Mouse (Mus musculus) neural tube, embryonic 11.5 days (tissue): Measurements from ENCODE around the gene Syt5. TPM values are rescaled to one million over a fixed set of nuclear protein-coding genes. Genes with fewer than 3 reads are reported as not detected.
A peak's percentile ranks its signal among the peaks of the same experiment; 100 is the strongest.

Source experiments
- ATAC-seq: fragments of 200-750 bp; cut with Nextera tagmentation; 2 replicates; pipeline ENCODE4 v1.8.0; 2017; ENCODE audit warnings: moderate number of reproducible peaks, mild to moderate bottlenecking, moderate TSS enrichment, moderate library complexity; ENCODE audit not compliant: insufficient read depth, low FRiP score, low TSS enrichment
- DNase-seq: peaks from one replicate; pipeline ENCODE4 v3.0.0-alpha.2; 2015; ENCODE audit warnings: low spot score
- H3K27ac ChIP-seq: fragments of 300-500 bp; sonication (generic); 2 replicates; pipeline ENCODE4 v1.5.1; 2014; ENCODE audit warnings: low read depth, mild to moderate bottlenecking, low read length
- H3K27me3 ChIP-seq: fragments of 300-500 bp; sonication (generic); 2 replicates; pipeline ENCODE4 v1.6.1; 2014; ENCODE audit warnings: mild to moderate bottlenecking, low read length, mixed read lengths; ENCODE audit not compliant: control insufficient read depth, insufficient read depth
- H3K36me3 ChIP-seq: fragments of 300-500 bp; sonication (generic); 2 replicates; pipeline ENCODE4 v1.6.1; 2014; ENCODE audit warnings: mild to moderate bottlenecking, low read length, moderate library complexity, mixed read lengths; ENCODE audit not compliant: control insufficient read depth, insufficient read depth
- H3K4me1 ChIP-seq: fragments of 300-500 bp; sonication (generic); 2 replicates; pipeline ENCODE4 v1.6.1; 2014; ENCODE audit warnings: low read length, mixed read lengths; ENCODE audit not compliant: control insufficient read depth, insufficient read depth
- H3K4me2 ChIP-seq: fragments of 300-500 bp; sonication (generic); 2 replicates; pipeline ENCODE4 v1.6.1; 2014; ENCODE audit warnings: low read depth, mild to moderate bottlenecking, moderate library complexity
- H3K4me3 ChIP-seq: fragments of 300-500 bp; sonication (generic); 2 replicates; pipeline ENCODE4 v1.5.1; 2014; ENCODE audit warnings: low read depth, low read length
- H3K9ac ChIP-seq: fragments of 300-500 bp; sonication (generic); 2 replicates; pipeline ENCODE4 v1.6.1; 2014; ENCODE audit warnings: mild to moderate bottlenecking, low read length
- H3K9me3 ChIP-seq: fragments of 300-500 bp; sonication (generic); 2 replicates; pipeline ENCODE4 v1.6.1; 2016; ENCODE audit warnings: low read length; ENCODE audit not compliant: control insufficient read depth
- WGBS: fragments of 180-500 bp; shearing (Covaris S2); extraction: QIAGEN DNeasy Blood & Tissue Kit; methylation state at CpG from one replicate; pipeline ENCODE4 v1.1.7; 2014; 5-methylcytosine and 5-hydroxymethylcytosine counted together
- polyA plus RNA-seq: library from polyadenylated mRNA; unstranded; fragments of >200 nt; fragmentation: Nextera tagmentation; extraction: Ambion mirVana; gene quantifications from 2 replicates; pipeline ENCODE4 v1.2.1, GENCODE M21; 2014

Gene Syt5
- polyA plus RNA-seq, 1 experiment from 2014 or later = 9.0 TPM

DNA sequence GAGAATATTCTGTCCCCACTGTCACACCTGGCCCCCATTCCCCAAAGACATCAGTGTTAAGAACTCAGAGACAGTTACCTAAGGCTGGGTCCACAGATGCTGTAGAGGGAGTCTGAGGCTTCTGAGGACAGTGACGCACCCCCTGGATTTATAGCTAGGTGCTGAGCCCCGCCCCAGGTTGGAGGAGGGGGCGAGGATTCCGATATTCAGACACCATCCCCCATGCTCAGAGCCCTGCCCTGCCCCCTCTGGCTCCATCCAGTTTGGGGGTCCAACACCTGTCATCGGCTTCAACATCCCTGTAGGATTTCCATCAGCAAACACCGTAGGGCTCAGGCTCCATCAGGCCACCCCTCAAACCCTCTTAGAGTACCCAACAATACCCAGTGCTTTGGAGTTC is 31.5 kb downstream of the Syt5 start:
- Histone ChIP-seq H3K4me2 (no peak overlapping the region), H3K27ac (no peak overlapping the region), H3K4me1 (no peaks in the 10 kb centered on the region), H3K36me3 (no peaks in the 10 kb centered on the region), H3K4me3 (no peak overlapping the region), H3K27me3 (no peaks in the 10 kb centered on the region), H3K9me3 (no peaks in the 10 kb centered on the region), H3K9ac (no peak overlapping the region)
- WGBS = 52% methylated on average over 6 of the region's 6 CpGs
- DNase-seq (no peak), ATAC-seq (peak; percentile 25; the same call in 1 of the 2 replicates)

DNA sequence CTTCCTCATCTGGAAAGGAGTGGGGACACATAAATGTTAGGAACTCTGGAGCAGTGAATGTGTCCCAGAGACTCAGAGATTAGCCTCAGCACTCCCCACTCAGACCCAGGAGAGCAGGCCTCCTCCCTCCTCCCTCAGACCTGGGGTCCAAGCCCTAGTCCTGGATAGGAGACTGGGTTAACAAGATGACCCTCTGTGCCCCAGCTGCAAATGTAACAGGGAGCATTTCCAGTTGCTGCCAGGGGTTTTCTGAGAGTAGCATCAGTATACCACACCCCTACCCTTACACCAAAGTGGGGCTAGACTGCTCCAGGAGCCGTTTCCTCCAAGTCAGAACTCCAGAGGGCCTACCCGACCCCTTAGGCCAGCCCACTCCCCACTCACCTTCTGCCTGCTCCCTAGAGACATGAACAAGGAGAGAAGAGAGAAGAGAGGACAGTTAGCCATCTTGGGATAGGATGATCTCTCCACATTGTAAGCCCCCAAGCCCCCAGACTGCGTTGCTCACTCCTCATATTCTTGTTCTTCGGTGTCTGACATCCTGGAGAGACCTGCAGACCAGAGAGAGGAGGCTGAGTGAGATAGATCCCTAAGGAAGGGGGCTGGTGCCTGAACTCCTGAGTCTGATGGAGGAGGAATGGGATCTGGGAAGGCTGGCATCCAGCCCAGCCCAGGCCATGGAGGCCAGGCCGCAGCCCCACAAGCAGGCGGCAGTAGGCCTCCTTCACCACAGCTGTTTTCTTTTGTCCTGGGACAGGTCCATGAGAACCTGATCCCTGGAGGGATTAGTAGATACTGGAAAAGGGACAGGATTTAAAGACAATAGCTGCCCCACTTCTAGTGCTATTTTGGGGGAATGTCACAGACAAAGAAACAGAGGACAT is 33.3 kb downstream of the Syt5 start:
- Histone ChIP-seq H3K27ac (no peak overlapping the region), H3K9me3 (no peaks in the 10 kb centered on the region), H3K4me2 (no peak overlapping the region), H3K36me3 (no peaks in the 10 kb centered on the region), H3K9ac (no peak overlapping the region), H3K27me3 (no peaks in the 10 kb centered on the region), H3K4me3 (no peak overlapping the region), H3K4me1 (no peaks in the 10 kb centered on the region)
- WGBS = 67% methylated on average over 6 of the region's 6 CpGs
- DNase-seq = peak; percentile 2
- ATAC-seq = no peak

DNA sequence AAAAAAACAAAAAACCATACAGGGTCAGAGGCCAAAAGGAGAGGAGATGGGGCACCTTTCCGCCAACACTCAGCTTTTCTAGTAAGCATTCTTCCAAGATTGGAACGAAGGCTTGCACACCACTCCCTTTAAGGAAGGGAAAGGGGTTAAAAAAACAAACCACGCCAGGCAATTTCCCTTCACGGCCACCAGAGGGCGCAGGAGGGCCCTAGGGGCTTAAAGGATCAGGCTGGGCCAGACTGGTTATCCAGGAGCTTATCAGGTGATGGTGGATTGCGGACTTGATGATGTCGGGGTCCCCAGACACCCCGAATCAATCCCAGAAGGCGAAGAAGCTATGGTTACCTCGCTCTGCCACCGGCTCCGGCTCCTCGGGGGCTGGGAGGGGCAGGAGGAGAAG is 34.1 kb downstream of the Syt5 start:
- WGBS = 31% methylated on average over 13 of the region's 13 CpGs

DNA sequence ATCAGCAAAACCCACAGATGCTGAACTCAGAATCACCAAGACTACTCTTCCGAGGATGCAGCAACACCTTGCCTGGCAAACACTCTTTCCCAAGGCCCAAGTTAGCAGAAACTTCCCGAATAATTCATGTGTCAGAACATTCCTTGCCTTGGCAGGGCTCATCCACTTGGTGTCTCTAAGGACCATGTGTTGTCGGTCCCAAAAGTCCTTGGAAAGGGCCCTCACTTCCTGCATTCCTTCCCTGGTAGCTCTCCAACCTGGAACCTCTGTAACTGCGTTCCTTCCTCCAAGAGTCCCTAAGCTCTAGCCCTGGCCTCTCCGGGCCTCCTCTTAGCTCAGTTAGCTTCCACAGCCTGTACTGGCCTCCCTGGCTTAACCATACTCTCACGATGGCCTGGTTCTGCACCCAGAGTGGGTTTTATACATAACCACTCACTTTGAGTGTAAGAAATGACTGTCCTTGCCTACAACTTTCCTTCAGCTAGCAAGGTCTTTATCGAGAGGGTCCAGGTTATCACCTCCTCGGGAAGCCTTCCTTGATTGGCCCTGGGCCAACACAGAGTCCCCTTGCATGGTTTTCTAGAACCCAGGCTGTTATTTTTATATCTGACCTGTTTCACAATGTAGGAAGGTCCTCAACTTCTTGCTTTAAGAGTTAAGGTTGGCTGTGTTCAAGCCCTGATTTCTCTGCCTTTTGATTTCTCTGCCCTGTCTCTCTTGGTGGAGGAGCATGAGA is 35.7 kb downstream of the Syt5 start:
- Histone ChIP-seq H3K9me3 (no peaks in the 10 kb centered on the region), H3K36me3 (no peaks in the 10 kb centered on the region)
- no peak for ATAC-seq

More for the DNA sequence above, 34.1 kb downstream of the Syt5 start:
- no peak overlapping the region for H3K27ac ChIP-seq
- H3K27me3 ChIP-seq = no peaks in the 10 kb centered on the region
- H3K9ac ChIP-seq = no peak overlapping the region
- H3K4me1 ChIP-seq = no peaks in the 10 kb centered on the region
- 0 out of 2 replicates have a peak overlapping the region, but pooled peaks have one; percentile 6 for H3K4me3 ChIP-seq
- H3K4me2 ChIP-seq = no peak overlapping the region
- no peaks in the 10 kb centered on the region for H3K9me3 ChIP-seq
- H3K36me3 ChIP-seq = no peaks in the 10 kb centered on the region
- ATAC-seq (no peak), DNase-seq (peak; percentile 61)

DNA sequence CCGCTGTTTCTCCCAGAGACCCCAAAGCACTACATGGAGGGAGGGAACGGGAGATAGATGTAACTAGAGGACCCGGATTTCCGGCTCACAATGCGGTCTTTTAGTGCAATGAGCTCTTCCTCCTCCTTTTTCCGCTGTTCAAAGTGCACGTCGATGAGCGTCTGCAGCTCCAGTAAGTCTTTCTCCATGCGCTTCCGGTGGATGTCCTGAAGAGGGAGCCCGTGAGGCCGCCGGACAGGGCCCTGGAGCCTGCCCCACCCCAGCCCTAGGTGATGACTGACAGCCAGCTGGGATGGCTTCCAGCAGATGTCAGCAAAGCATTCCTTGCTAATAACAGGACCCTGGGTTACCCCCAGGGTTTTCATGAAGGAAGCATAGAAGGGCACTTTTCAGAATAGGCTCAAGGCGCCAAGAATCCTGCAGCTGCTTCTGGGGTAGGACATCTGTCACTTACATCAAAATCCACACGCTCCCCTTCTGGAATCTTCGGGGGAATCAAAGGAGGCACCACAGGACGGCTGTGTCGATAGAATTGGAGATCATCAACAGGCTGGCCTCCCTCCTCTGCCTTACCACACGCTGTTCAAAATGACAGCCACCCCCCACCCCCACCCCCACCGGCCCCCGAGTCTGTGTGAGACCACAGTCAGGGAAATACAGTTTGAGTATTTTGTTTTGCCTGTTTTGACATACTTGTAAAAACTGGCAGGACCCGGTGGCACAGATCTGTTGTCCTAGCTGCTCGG is 37.3 kb downstream of the Syt5 start:
- Histone ChIP-seq H3K4me2 (no peak overlapping the region), H3K4me3 (no peak overlapping the region)
- 17% methylated on average over 24 of the region's 24 CpGs for WGBS

More for the DNA sequence above, 35.7 kb downstream of the Syt5 start:
- no peaks in the 10 kb centered on the region for H3K27me3 ChIP-seq
- H3K4me3 ChIP-seq = no peak overlapping the region
- peak; percentile 4 for DNase-seq
- H3K27ac ChIP-seq = no peak overlapping the region
- 85% methylated on average over 8 of the region's 8 CpGs for WGBS
- no peaks in the 10 kb centered on the region for H3K4me1 ChIP-seq
- no peak overlapping the region for H3K4me2 ChIP-seq
- no peak overlapping the region for H3K9ac ChIP-seq

DNA sequence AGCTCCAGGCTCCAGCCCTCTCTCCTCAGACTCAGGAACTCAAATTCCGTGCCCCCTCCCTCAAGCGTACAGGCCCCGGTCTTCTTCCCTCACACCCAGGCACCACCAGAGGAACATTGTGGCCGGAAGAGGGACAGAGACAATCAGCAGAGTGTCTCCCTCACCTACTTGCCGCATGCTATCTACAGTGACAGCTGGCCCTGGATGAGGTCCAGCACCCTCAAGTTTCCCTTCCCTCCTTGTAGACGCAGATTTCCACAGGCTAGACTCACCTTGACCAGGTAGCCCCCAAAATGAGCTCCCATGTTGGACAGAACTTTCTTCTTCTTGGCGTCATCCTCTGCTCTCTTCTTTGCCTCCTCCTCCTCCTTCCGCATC is 38.6 kb downstream of the Syt5 start:
- ATAC-seq (no peak), DNase-seq (peak; percentile 9)
- H3K4me3 ChIP-seq = no peak overlapping the region
- H3K27me3 ChIP-seq = no peaks in the 10 kb centered on the region
- no peak overlapping the region for H3K27ac ChIP-seq
- no peaks in the 10 kb centered on the region for H3K9me3 ChIP-seq
- no peak overlapping the region for H3K9ac ChIP-seq
- no peaks in the 10 kb centered on the region for H3K4me1 ChIP-seq
- H3K36me3 ChIP-seq = no peaks in the 10 kb centered on the region
- no peak overlapping the region for H3K4me2 ChIP-seq
- 82% methylated on average over 8 of the region's 8 CpGs for WGBS

More for the DNA sequence above, 37.3 kb downstream of the Syt5 start:
- no peaks in the 10 kb centered on the region for H3K4me1 ChIP-seq
- H3K27ac ChIP-seq = no peak overlapping the region
- DNase-seq (peak; percentile 78), ATAC-seq (peak; percentile 54)
- no peaks in the 10 kb centered on the region for H3K9me3 ChIP-seq
- H3K27me3 ChIP-seq = no peaks in the 10 kb centered on the region
- no peaks in the 10 kb centered on the region for H3K36me3 ChIP-seq
- H3K9ac ChIP-seq = no peak overlapping the region

DNA sequence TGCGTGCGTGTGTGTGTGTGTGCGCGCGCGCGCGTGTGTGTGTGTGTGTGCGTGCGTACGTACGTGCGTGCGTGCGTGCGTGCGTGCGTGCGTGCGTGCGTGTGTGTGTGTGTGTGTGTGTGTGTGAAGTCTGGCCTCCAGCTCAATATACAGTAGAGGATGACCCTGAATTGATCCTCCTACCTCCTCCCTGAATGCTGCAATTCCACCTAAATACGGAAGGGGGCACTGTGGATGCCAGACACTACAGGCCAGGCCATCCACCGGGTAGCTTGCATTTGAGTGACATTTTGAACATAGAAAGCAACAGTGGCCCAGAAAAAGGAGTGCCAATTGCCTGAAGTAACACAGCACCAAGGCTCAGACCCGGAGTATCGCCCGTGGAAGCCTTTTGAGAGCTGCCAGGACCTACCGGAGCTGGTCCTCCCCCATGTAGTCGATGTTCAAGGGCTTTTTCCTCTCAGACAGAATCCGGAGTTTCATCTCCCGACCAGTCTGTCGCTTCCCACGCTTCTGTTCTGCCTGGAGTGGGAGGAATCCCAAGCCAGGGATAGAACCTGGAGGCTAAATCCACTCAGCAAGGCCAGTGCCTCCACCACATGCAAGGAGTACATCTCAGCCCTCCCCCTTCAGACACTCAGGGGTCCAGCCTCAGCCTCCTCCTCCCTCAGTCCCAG is 39.1 kb downstream of the Syt5 start:
- no peaks in the 10 kb centered on the region for H3K9me3 ChIP-seq
- H3K4me1 ChIP-seq = no peaks in the 10 kb centered on the region
- WGBS = 65% methylated on average over 11 of the region's 32 CpGs
- no peak for ATAC-seq
- no peak for DNase-seq
- no peaks in the 10 kb centered on the region for H3K27me3 ChIP-seq
- no peaks in the 10 kb centered on the region for H3K36me3 ChIP-seq
- H3K27ac ChIP-seq = no peak overlapping the region
- no peak overlapping the region for H3K4me3 ChIP-seq
- no peak overlapping the region for H3K4me2 ChIP-seq
- H3K9ac ChIP-seq = no peak overlapping the region

DNA sequence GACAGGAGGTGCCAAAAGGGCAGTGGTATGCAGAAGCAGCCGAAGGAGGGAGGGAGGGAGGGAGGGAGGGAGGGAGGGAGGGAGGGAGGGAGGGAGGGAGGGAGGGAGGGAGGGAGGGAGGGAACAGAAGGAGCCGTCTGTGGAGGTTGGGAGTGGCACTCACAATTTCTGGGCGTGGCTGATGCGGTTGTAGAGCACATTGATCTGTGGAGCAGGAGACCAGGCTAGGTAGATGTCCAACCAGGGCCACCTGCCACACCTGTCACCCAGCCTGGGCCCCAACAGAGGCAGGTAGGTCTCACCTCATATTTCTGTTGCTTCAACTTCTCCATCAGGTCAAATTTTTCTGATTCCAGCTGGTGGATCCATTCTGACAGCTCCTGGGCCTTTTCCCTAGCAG is 40.1 kb downstream of the Syt5 start:
- H3K9me3 ChIP-seq = no peaks in the 10 kb centered on the region
- 67% methylated on average over 3 of the region's 4 CpGs for WGBS
- no peak overlapping the region for H3K27ac ChIP-seq
- H3K36me3 ChIP-seq = no peaks in the 10 kb centered on the region
- ATAC-seq (no peak), DNase-seq (no peak)
- H3K4me2 ChIP-seq = no peak overlapping the region
- no peaks in the 10 kb centered on the region for H3K27me3 ChIP-seq
- H3K4me1 ChIP-seq = no peaks in the 10 kb centered on the region
- no peak overlapping the region for H3K4me3 ChIP-seq
- H3K9ac ChIP-seq = no peak overlapping the region
